10 mouse cellular contexts compared by ENCODE assay signal in genomic region chr7:29067758-29068157, GRCm38 (mm10). TPM values are rescaled to one million over a fixed set of nuclear protein-coding genes. Genes with fewer than 3 reads are reported as not detected.
A peak's percentile ranks its signal among the peaks of the same experiment; 100 is the strongest.
DNase-seq lines count a peak whose midpoint lies in the region; ATAC-seq lines count a peak whose summit lies in the region.
"Had no signal": no experiment of that assay in that cellular context is flagged by ENCODE, and none has a peak within 500 bp of the region (broad histone marks: within the 10 kb centered on the region; RNA-seq: fewer than 3 reads in every experiment).

No protein-coding gene starts in this region.

- no peaks in the 10 kb centered on the region for H3K9me3 ChIP-seq in intestine, embryonic 14.5 days (ENCODE audit: control insufficient read depth, low read length)
- H3K9me3 ChIP-seq in forebrain, embryonic 16.5 days (ENCODE audit: control insufficient read depth, low read length): no peaks in the 10 kb centered on the region

- H3K9ac ChIP-seq in intestine, embryonic 14.5 days (ENCODE audit: low read length): no peak overlapping the region
- H3K9ac ChIP-seq in forebrain, embryonic 16.5 days (replicated peaks; ENCODE audit: low read depth, low read length): no peak overlapping the region

- no peak overlapping the region for H3K4me3 ChIP-seq in intestine, embryonic 14.5 days (ENCODE audit: low read depth, low read length)
- no peak overlapping the region for H3K4me3 ChIP-seq in forebrain, embryonic 16.5 days (replicated peaks; ENCODE audit: low read length)

- peaks cover 10% of the 10 kb centered on the region; the same call in 1 of the 2 replicates for H3K4me1 ChIP-seq in intestine, embryonic 14.5 days (replicated peaks; ENCODE audit: control insufficient read depth, insufficient read depth, low read length)
- peaks cover 31% of the 10 kb centered on the region for H3K4me1 ChIP-seq in forebrain, embryonic 16.5 days (replicated peaks; ENCODE audit: control insufficient read depth, insufficient read depth, low read length)

- WGBS in intestine, embryonic 14.5 days: 14% methylated on average over 15 of the region's 15 CpGs
- 18% methylated on average over 15 of the region's 15 CpGs for WGBS in forebrain, embryonic 16.5 days

- H3K36me3 ChIP-seq in intestine, embryonic 14.5 days (ENCODE audit: control insufficient read depth, insufficient read depth, low read length): no peaks in the 10 kb centered on the region
- no peaks in the 10 kb centered on the region for H3K36me3 ChIP-seq in forebrain, embryonic 16.5 days (ENCODE audit: control insufficient read depth, insufficient read depth)

- no peak for ATAC-seq in intestine, embryonic 14.5 days (replicated peaks; ENCODE audit: low FRiP score, low TSS enrichment, low read depth)
- no peak for ATAC-seq in forebrain, embryonic 16.5 days

- 0 out of 2 replicates have a peak, but pooled peaks cover 11% of the 10 kb centered on the region for H3K27me3 ChIP-seq in intestine, embryonic 14.5 days (replicated peaks; ENCODE audit: control insufficient read depth, insufficient read depth, low read length)
- no peaks in the 10 kb centered on the region for H3K27me3 ChIP-seq in forebrain, embryonic 16.5 days (replicated peaks; ENCODE audit: control insufficient read depth, insufficient read depth, low read length)

- peak; percentile 8 for DNase-seq in adrenal gland, adult 2 months
- DNase-seq in adrenal gland, postnatal 4 days (ENCODE audit: low spot score in 2 of 2): no peak
- peak; percentile 14 for DNase-seq in A20 (ENCODE audit: low read depth, low spot score)
- peak; percentile 75 for DNase-seq in intestine, embryonic 14.5 days (ENCODE audit: low spot score)
- DNase-seq in lung, adult 18-20 months: peak; percentile 60 to 73
- no peak for DNase-seq in cerebellum, postnatal 4 days (ENCODE audit: low spot score in 2 of 2)
- DNase-seq in layer of hippocampus, postnatal 25 days (ENCODE audit: extremely low spot score in 1 of 2, low spot score in 1 of 2): no peak
- DNase-seq: spleen, adult 18-20 months had no signal

- 0 out of 2 replicates have a peak overlapping the region, but pooled peaks have one; percentile 4 for H3K4me2 ChIP-seq in intestine, embryonic 14.5 days (ENCODE audit: low read length)
- H3K4me2 ChIP-seq in forebrain, embryonic 16.5 days (ENCODE audit: low read length): no peak overlapping the region

- H3K27ac ChIP-seq in intestine, embryonic 14.5 days (ENCODE audit: low read depth): no peak overlapping the region
- no peak overlapping the region for H3K27ac ChIP-seq in forebrain, embryonic 16.5 days (ENCODE audit: low read length)
- H3K27ac ChIP-seq: macrophage had no signal

RNA-seq across cellular contexts. Expression of gene Ryr1, which starts 57.2 kb away (rescaled TPM):
- total RNA-seq in adrenal gland, adult 2 months (2021): under 1 TPM; 0.12 to 0.14 TPM
- 0.10 TPM in 1 of 2 replicates, not detected in the other for polyA plus RNA-seq in adrenal gland, adult 2 months (2012; rRNA removed)
- 10 to 100 TPM in 1 of 2 experiments, 1 to 10 TPM in 1; 5.9 to 15.1 TPM for total RNA-seq in adrenal gland, postnatal 4 days (2021)
- polyA plus RNA-seq in intestine, embryonic 14.5 days (2014; fragmentation: Nextera tagmentation; extraction: Ambion mirVana): 0.70 and 0.80 TPM in 2 replicates
- 16.1 and 19.7 TPM in 2 replicates for polyA plus RNA-seq in forebrain, embryonic 16.5 days (2015; fragmentation: Nextera tagmentation; extraction: Ambion mirVana)
- 10 to 100 TPM; 12.0 to 15.1 TPM for total RNA-seq in layer of hippocampus, postnatal 25 days (2021)

Comparison
In these comparisons a context has a peak if more than half of its experiments do, and no peak if none do; other contexts are left out.
1. DNase-seq: peak in adrenal gland, adult 2 months (single experiment), A20 (single experiment), intestine, embryonic 14.5 days (single experiment) and lung, adult 18-20 months (2 of 2); none in adrenal gland, postnatal 4 days (0 of 2), cerebellum, postnatal 4 days (0 of 2) and layer of hippocampus, postnatal 25 days (0 of 2).
2. RNA of gene Ryr1, which starts 57.2 kb away (total RNA-seq): 5.9 to 15.1 TPM in adrenal gland, postnatal 4 days and 12.0 to 15.1 TPM in layer of hippocampus, postnatal 25 days; 0.12 to 0.14 TPM in adrenal gland, adult 2 months; every median in the first group is over 4 times any median in the second.